Mouse (Mus musculus): ENCODE data around the gene Zfp385c. TPM values are rescaled to one million over a fixed set of nuclear protein-coding genes. Genes with fewer than 3 reads are reported as not detected.
A peak's percentile ranks its signal among the peaks of the same experiment; 100 is the strongest.

Gene Zfp385c
- polyA plus RNA-seq, 1 experiment from 2014 or later = 2.3 TPM

DNA sequence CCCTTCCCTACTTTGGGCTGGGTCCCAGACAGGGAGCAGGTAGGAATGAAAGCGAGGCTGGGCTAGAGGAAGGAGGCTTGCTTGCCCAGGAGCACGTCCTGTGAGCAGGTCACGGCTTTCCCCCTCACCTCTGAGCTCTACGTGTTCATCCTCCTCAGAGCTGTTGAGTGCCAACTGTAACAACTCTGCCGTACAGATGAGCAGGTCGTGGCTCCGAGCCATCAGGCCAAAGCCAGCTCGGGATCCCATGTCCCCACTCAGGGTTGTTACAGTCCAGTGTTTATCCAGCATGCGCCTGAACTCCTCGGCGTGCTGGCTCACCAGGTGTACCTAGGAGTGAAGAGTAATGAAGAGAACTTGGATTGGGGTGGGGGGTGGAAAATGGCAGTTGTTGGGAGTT, 11.1 kb upstream of the Zfp385c start:
- Histone ChIP-seq H3K36me3 (peaks cover 37% of the 10 kb centered on the region), H3K4me1 (peaks cover 23% of the 10 kb centered on the region), H3K9me3 (no peaks in the 10 kb centered on the region), H3K4me3 (no peak overlapping the region), H3K4me2 (no peak overlapping the region), H3K27ac (no peak overlapping the region), H3K9ac (no peak overlapping the region), H3K27me3 (0 out of 2 replicates have a peak, but pooled peaks cover 4% of the 10 kb centered on the region)
- no peak for ATAC-seq (ENCODE audit: insufficient number of reproducible peaks, insufficient read depth, low FRiP score, low TSS enrichment, low read depth)
- WGBS = 73% methylated on average over 11 of the region's 11 CpGs

DNA sequence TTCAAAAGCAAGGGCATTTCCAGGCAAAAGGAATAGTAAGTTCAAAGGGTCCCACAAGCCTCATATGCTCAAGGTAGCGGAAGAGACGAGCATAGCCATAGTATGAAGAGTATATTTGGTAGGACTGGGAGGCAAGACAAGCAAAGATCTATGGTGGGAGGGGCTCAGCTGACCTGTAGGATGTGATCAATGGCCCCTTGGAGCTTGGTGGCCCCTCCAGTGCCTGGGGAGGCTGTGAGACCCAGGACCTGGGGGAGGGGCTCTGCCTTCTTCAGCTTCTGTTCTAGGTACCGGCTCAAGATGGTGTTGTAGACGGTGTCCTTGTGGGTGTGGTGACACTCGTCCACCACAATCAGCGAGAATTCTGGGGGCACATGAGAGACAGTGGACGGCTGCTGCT, 10.7 kb upstream of the Zfp385c start:
- Histone ChIP-seq H3K36me3 (peaks cover 33% of the 10 kb centered on the region), H3K27me3 (0 out of 2 replicates have a peak, but pooled peaks cover 4% of the 10 kb centered on the region), H3K9me3 (no peaks in the 10 kb centered on the region), H3K9ac (no peak overlapping the region), H3K4me3 (0 out of 2 replicates have a peak overlapping the region, but pooled peaks have one; percentile 12), H3K27ac (no peak overlapping the region), H3K4me2 (peak overlapping the region; percentile 48), H3K4me1 (peaks cover 23% of the 10 kb centered on the region)
- ATAC-seq (ENCODE audit: insufficient number of reproducible peaks, insufficient read depth, low FRiP score, low TSS enrichment, low read depth) = no peak
- 56% methylated on average over 7 of the region's 7 CpGs for WGBS

DNA sequence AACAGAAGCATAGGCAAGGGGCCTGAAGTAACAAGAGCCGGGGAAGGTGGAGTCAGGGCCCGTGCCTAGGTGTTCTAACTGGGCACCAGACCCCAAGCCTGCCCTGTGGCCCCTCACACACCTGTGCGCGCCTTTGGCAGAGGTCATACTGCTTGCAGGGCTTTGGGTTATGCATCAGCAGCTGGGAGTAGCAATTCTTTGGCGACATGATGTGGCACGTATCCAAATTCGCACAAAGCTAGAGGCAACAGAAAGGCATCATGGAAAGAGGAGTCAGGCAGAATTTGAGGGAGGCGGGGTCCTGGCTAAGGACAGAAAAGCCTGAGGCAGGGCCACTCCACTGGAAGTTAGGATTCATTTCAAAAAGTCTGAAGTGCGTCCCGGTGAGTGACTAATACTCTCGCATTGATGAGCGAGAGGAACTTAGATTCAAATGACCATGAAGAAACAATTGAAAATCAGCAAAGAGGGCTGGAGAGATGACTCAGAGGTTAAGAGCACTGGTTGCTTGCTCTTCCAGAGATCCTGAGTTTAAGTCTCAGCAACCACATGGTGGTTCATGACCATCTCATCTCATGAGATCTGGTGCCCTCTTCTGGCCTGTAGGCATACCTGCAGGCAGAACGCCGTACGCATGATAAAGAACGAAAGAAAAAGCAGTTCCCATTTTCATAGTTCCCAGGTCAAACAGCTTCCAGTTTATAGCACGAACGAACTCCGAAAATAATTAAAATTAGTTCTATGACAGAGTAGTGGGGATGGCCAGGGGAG, 10.0 kb upstream of the Zfp385c start:
- H3K9ac ChIP-seq = no peak overlapping the region
- no peak overlapping the region for H3K27ac ChIP-seq
- H3K4me3 ChIP-seq = 0 out of 2 replicates have a peak overlapping the region, but pooled peaks have one; percentile 12
- peaks cover 23% of the 10 kb centered on the region for H3K4me1 ChIP-seq
- 0 out of 2 replicates have a peak, but pooled peaks cover 4% of the 10 kb centered on the region for H3K27me3 ChIP-seq
- peak overlapping the region; percentile 48 for H3K4me2 ChIP-seq
- peaks cover 26% of the 10 kb centered on the region for H3K36me3 ChIP-seq
- no peaks in the 10 kb centered on the region for H3K9me3 ChIP-seq
- no peak for ATAC-seq (ENCODE audit: insufficient number of reproducible peaks, insufficient read depth, low FRiP score, low TSS enrichment, low read depth)
- 32% methylated on average over 19 of the region's 19 CpGs for WGBS

DNA sequence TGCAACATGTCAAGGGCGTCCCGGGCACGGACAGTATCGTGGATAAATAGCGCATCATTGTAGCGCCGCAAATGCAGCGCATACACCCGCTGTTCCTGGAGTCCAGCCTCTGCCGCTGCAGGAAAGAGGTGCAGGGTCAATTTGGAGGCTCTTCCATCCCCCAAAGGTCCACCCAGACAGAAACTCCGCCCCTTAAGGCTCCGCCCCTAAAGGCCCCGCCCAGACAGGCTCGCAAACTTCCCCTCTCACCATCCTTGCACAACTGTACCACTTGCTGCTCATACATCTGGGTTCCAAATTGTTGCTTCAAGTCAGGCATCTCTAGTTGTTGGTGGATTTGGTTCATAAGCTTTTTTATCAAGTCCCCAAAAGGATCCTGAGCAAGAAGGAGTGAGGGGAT, 9.0 kb upstream of the Zfp385c start:
- WGBS = 2% methylated on average over 14 of the region's 14 CpGs
- Histone ChIP-seq H3K9me3 (no peaks in the 10 kb centered on the region), H3K9ac (peak overlapping the region; percentile 47; the same call in 1 of the 2 replicates)

DNA sequence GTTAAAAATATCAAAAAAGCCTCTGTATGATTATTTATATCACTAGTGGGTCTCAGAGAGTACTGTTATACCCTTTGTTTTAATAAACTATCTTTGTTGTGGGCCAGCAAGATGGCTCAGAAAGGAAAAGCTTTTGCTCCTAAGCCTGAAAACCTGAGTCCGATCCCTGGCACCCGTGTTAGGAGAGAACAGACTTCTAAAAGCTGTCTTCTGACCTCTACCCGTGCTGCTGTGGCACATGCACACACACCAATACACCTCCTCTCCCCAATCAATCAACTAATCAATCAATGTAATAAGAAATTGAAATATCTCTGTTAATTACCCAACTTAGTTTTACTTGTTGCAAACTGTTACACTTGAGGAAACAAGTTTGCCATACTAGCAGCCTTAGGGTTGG, 8.5 kb upstream of the Zfp385c start:
- no peak overlapping the region for H3K27ac ChIP-seq
- 71% methylated on average over 3 of the region's 3 CpGs for WGBS
- H3K27me3 ChIP-seq = 0 out of 2 replicates have a peak, but pooled peaks cover 4% of the 10 kb centered on the region
- H3K4me3 ChIP-seq = no peak overlapping the region
- H3K9me3 ChIP-seq = no peaks in the 10 kb centered on the region
- peaks cover 23% of the 10 kb centered on the region for H3K4me1 ChIP-seq
- peak overlapping the region; percentile 59 for H3K4me2 ChIP-seq
- ATAC-seq (ENCODE audit: insufficient number of reproducible peaks, insufficient read depth, low FRiP score, low TSS enrichment, low read depth) = no peak
- H3K9ac ChIP-seq = no peak overlapping the region
- peaks cover 11% of the 10 kb centered on the region for H3K36me3 ChIP-seq

More for the DNA sequence above, 9.0 kb upstream of the Zfp385c start:
- peak overlapping the region; percentile 59 for H3K4me2 ChIP-seq
- H3K4me3 ChIP-seq = peak overlapping the region; percentile 41
- peaks cover 17% of the 10 kb centered on the region for H3K36me3 ChIP-seq
- ATAC-seq (ENCODE audit: insufficient number of reproducible peaks, insufficient read depth, low FRiP score, low TSS enrichment, low read depth) = no peak
- 0 out of 2 replicates have a peak, but pooled peaks cover 4% of the 10 kb centered on the region for H3K27me3 ChIP-seq
- no peak overlapping the region for H3K27ac ChIP-seq
- H3K4me1 ChIP-seq = peaks cover 23% of the 10 kb centered on the region

DNA sequence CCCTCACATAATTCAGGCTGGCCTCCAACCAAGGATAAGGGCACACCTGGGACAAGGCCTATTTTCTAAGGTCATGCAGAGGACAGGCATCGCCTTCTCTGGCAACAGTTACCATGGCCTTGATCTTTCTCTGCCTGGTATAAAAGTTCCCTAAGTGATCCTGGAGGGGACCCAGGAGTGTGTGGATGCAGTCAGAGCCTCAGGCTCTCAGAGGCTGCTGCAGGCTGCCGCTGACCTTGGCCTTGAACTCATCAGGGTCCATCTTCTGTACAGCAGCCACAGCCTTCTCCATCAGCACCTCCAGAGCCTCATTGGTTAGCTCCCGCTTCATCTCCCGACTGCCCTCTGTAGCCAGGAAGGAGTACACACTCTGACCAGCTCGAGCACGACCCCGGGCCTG, 5.7 kb upstream of the Zfp385c start:
- Histone ChIP-seq H3K27me3 (peaks cover 10% of the 10 kb centered on the region), H3K9me3 (no peaks in the 10 kb centered on the region), H3K4me1 (peaks cover 14% of the 10 kb centered on the region), H3K27ac (no peak overlapping the region), H3K9ac (no peak overlapping the region), H3K36me3 (no peaks in the 10 kb centered on the region), H3K4me3 (no peak overlapping the region), H3K4me2 (no peak overlapping the region)
- WGBS = 64% methylated on average over 7 of the region's 7 CpGs
- no peak for ATAC-seq (ENCODE audit: insufficient number of reproducible peaks, insufficient read depth, low FRiP score, low TSS enrichment, low read depth)

DNA sequence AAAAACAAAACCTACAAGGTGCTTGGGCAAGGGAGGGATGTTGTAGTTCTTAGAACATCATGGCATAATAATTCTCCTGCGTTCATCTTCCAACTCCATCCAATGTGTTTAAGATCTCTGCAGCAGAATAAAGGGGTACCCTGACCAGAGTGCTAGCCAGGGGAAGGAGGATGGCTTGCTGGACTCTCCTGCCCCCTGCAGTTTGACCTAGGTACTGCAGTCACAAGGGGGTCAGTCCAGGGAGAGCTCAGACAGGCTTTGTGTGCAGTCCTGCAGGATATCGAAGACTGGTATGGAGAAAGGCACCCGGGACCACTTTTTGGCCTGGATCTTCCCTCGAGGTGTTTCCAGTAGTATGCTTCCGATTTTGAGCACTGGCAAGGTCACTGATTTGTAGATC, 2.7 kb upstream of the Zfp385c start:
- Histone ChIP-seq H3K4me1 (peaks cover 10% of the 10 kb centered on the region), H3K27ac (no peak overlapping the region), H3K4me2 (no peak overlapping the region), H3K9me3 (no peaks in the 10 kb centered on the region), H3K27me3 (peaks cover 27% of the 10 kb centered on the region), H3K4me3 (no peak overlapping the region), H3K36me3 (no peaks in the 10 kb centered on the region), H3K9ac (no peak overlapping the region)
- WGBS = 26% methylated on average over 5 of the region's 5 CpGs
- no peak for ATAC-seq (ENCODE audit: insufficient number of reproducible peaks, insufficient read depth, low FRiP score, low TSS enrichment, low read depth)

DNA sequence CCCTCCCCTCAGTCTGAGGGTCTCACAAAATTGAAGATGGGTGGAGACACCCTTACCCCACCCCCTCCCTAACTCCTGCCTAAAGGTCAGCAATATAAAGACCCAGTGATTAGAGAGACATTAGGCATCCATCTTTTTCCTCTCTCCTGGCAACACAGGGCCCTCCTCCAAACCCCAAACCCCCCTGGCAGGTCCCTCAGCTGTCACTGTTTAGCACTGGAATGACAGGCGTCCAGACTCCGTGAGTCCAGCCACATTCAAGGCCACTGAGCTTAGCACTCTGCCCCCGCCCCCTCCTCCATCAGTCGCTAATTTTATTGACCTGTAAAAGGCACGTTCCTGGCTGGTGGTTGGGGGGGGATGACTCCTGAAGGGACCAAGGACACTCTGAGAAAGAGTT, 899 bp upstream of the Zfp385c start:
- Histone ChIP-seq H3K27me3 (peaks cover 27% of the 10 kb centered on the region), H3K36me3 (no peaks in the 10 kb centered on the region), H3K4me2 (no peak overlapping the region), H3K4me1 (peaks cover 10% of the 10 kb centered on the region), H3K9me3 (no peaks in the 10 kb centered on the region), H3K27ac (no peak overlapping the region), H3K4me3 (no peak overlapping the region), H3K9ac (no peak overlapping the region)
- 26% methylated on average over 5 of the region's 5 CpGs for WGBS
- ATAC-seq (ENCODE audit: insufficient number of reproducible peaks, insufficient read depth, low FRiP score, low TSS enrichment, low read depth) = no peak

DNA sequence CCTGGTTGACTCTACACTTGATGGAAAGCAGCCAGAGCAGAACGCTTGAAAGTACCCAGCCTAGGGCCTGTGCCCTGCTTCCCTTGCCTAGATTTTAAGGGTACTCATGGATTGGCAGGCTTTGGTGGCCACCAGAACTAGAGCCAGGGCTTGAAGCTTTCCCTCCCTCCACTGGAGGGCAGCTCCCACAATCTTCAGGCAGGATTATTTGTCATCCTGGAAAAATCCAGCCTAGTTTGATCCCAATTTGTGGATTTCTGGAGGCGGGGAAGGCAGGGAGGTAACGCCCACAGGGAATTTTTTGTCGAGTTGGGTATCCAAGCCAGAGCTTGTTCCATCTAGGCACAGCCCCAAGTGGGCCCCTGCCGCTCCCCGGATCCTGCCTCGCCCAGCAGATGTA, 1.9 kb downstream of the Zfp385c start:
- no peak overlapping the region for H3K4me3 ChIP-seq
- peaks cover 10% of the 10 kb centered on the region for H3K4me1 ChIP-seq
- no peak overlapping the region for H3K27ac ChIP-seq
- no peak for ATAC-seq (ENCODE audit: insufficient number of reproducible peaks, insufficient read depth, low FRiP score, low TSS enrichment, low read depth)
- 70% methylated on average over 7 of the region's 7 CpGs for WGBS
- no peak overlapping the region for H3K4me2 ChIP-seq
- no peaks in the 10 kb centered on the region for H3K9me3 ChIP-seq
- peaks cover 27% of the 10 kb centered on the region for H3K27me3 ChIP-seq
- H3K36me3 ChIP-seq = no peaks in the 10 kb centered on the region
- H3K9ac ChIP-seq = no peak overlapping the region

DNA sequence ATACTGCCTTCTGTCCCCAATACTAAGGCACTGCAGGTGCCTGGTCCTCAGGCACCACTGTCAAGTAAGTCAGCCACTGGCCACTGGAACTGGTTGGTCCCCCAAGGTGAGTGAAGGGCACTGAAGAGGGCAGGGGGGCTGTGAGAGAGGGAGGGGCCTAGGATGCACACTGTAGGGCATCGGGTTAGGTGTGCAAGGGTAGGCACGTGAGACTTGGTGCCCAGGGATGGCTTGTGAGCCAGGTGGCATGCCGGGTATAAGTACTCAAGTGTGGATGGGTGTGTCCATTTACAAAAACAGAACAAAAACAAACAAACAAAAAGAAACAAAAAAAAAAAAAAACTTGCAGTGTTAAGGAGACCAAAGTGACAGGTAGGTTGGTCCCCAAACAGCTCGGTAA, 3.8 kb downstream of the Zfp385c start:
- Histone ChIP-seq H3K4me2 (no peak overlapping the region), H3K9me3 (no peaks in the 10 kb centered on the region), H3K4me1 (peaks cover 10% of the 10 kb centered on the region), H3K27me3 (peaks cover 27% of the 10 kb centered on the region), H3K27ac (no peak overlapping the region), H3K4me3 (no peak overlapping the region), H3K36me3 (no peaks in the 10 kb centered on the region), H3K9ac (no peak overlapping the region)
- WGBS = 75% methylated on average over 4 of the region's 4 CpGs
- no peak for ATAC-seq (ENCODE audit: insufficient number of reproducible peaks, insufficient read depth, low FRiP score, low TSS enrichment, low read depth)

DNA sequence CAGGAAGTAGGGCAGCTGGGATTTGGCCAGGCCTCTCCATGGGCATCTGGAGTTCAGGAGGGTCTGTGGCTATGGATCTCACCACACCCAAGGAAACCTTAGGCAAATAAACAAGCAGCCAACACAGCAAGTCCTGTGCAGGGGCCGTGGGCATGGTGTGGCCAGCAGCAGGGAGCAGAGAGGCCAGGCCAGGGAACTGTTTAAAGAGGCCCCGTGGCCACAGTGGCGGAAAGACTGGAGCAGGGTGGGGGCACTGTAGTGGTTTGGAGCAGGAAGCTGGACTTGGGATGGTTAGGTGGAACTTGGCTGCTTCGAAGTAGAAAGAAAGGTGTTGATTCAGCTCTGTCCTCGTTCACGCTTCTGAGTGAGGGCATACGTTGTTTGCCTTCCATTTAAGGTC, 5.0 kb downstream of the Zfp385c start:
- Histone ChIP-seq H3K27ac (no peak overlapping the region), H3K27me3 (peaks cover 15% of the 10 kb centered on the region), H3K9me3 (no peaks in the 10 kb centered on the region), H3K4me1 (peaks cover 6% of the 10 kb centered on the region), H3K36me3 (no peaks in the 10 kb centered on the region), H3K9ac (no peak overlapping the region), H3K4me3 (no peak overlapping the region), H3K4me2 (no peak overlapping the region)
- 84% methylated on average over 7 of the region's 7 CpGs for WGBS
- ATAC-seq (ENCODE audit: insufficient number of reproducible peaks, insufficient read depth, low FRiP score, low TSS enrichment, low read depth) = no peak

DNA sequence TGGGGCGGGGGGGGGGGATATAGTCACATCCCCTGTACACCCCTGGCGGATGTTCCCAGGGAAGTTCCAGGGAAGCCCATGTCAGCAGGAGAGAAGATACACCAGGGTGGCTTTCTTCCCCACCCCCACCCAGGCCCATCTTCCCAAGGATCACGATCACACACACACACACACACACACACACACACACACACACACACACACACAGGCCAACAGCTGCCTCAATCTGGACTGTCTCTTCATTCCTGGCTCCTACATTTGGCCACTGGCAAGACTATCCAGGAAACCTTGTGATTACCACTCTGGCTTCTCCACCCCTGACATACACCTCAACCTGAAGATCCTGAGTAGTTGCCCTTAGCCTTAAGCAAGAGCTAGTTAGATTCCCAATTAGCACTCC, 6.9 kb downstream of the Zfp385c start:
- Histone ChIP-seq H3K9ac (no peak overlapping the region), H3K27me3 (no peaks in the 10 kb centered on the region; the same call in 1 of the 2 replicates), H3K36me3 (no peaks in the 10 kb centered on the region), H3K27ac (no peak overlapping the region), H3K4me3 (no peak overlapping the region), H3K4me2 (no peak overlapping the region), H3K9me3 (no peaks in the 10 kb centered on the region), H3K4me1 (no peaks in the 10 kb centered on the region)
- 83% methylated on average over 2 of the region's 3 CpGs for WGBS
- ATAC-seq (ENCODE audit: insufficient number of reproducible peaks, insufficient read depth, low FRiP score, low TSS enrichment, low read depth) = no peak

Measured in embryonic facial prominence, embryonic 13.5 days (tissue).